Mouse (Mus musculus): ENCODE results near the gene Zbtb26. TPM values are rescaled to one million over a fixed set of nuclear protein-coding genes. Genes with fewer than 3 reads are reported as not detected.

The Zbtb26 gene
- polyA plus RNA-seq (2014; fragmentation: Nextera tagmentation; extraction: Ambion mirVana), result 13.3 and 15.4 TPM in 2 replicates

DNA sequence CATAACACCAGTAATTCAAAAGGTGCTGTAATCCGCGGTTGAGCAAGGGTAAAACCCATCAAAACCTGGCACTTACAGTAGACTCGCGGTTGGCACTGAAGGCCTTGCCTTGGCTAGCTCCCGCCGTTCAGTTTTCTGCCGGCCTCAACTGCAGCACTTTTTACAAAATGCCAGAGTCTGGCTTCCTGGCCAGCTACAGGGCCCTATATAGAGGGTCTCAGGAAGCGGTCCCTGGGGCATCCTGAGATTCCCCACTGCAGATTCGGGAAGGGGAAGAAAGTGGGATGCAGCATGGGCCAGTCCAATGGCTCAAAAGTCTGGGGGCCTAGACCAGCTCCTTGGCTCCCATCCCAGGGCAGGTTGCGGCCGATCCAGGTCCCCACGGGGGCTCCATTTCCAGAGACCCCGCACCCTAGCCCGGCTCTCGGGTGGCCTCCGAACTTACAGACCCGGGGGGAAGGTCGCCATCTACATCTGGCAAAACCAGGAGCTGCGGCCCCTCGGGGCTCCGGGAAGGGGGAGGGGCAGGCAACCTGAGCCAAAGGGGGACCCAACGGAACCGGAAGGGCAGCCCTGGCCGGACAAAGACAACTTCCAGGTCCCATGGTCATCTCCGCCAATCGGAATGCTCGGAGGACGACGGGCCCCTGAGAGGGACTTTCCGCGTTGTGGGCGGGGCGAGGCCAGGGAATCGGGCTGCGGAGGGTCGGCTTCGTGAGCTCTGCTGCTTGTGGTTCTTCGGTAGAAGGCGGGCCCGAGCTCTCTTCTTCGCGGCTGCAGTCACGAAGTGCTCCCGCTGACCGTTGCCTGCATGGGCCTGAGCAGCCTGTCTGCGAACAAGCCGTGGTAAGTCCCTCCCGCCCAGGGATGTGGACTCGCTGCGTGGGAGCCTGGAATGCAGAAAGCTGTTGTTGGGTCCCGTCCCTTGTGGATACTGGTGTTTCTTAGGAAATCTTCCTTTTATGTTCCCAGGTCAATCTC lies at the start of gene Zbtb26, which contains the start of the genes Zbtb6 and Rabgap1:
Zbtb26 (minus strand) TSS at position 525 of the 981 bp plus-strand sequence.
Zbtb6 (minus strand) TSS at position 561 of the 981 bp plus-strand sequence.
Rabgap1 (plus strand) TSS at position 669 of the 981 bp plus-strand sequence.
- H3K4me3 ChIP-seq (ENCODE audit: low read depth, low read length), result peak within 1 kb of the TSS; percentile 81
- WGBS, result under 1% methylated on average over 51 of the region's 51 CpGs
- peak within 1 kb of the TSS; percentile 75 for H3K27ac ChIP-seq (ENCODE audit: low read depth, low read length)
- H3K36me3 ChIP-seq (ENCODE audit: control insufficient read depth, insufficient read depth, low read length), result no peaks in the 10 kb centered on the region
- H3K9ac ChIP-seq (ENCODE audit: low read length), result peak within 1 kb of the TSS; percentile 89
- H3K27me3 ChIP-seq (ENCODE audit: control insufficient read depth, insufficient read depth, low read length), result no peaks in the 10 kb centered on the region
- no peaks in the 10 kb centered on the region; the same call in 1 of the 2 replicates for H3K4me1 ChIP-seq (replicated peaks; ENCODE audit: control insufficient read depth, insufficient read depth, low read length)
- no peaks in the 10 kb centered on the region for H3K9me3 ChIP-seq (ENCODE audit: control insufficient read depth, low read length)
- peak within 1 kb of the TSS; percentile 73 for H3K4me2 ChIP-seq (ENCODE audit: low read depth, low read length, severe bottlenecking)
- ATAC-seq (replicated peaks; ENCODE audit: low FRiP score) (peak; percentile 99), DNase-seq (ENCODE audit: low spot score) (peak; percentile 98)

DNA sequence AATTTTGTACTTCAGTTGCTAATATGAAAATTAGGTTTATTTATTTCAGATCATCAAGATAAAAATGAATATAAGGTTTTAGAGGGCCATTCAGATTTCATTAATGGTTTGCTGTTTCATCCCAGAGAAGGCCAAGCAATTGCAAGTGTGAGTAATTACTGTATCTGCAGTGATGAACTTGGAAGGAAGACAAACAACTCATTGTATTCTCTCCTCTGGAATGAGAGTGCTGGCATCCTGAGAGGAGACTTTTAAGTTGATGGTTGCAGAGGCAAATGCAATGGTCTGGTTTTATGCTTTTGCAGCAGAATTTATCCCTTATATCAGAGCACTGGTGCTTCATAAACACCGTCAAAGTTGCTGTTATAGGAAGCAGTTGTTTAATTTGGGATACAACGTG lies 46.0 kb upstream of the Zbtb26 start:
- Histone ChIP-seq H3K4me1 (replicated peaks; ENCODE audit: control insufficient read depth, insufficient read depth, low read length) (no peaks in the 10 kb centered on the region), H3K27me3 (ENCODE audit: control insufficient read depth, insufficient read depth, low read length) (no peaks in the 10 kb centered on the region), H3K4me2 (ENCODE audit: low read depth, low read length, severe bottlenecking) (no peak overlapping the region), H3K9me3 (ENCODE audit: control insufficient read depth, low read length) (no peaks in the 10 kb centered on the region), H3K9ac (ENCODE audit: low read length) (no peak overlapping the region), H3K27ac (ENCODE audit: low read depth, low read length) (no peak overlapping the region), H3K4me3 (ENCODE audit: low read depth, low read length) (no peak overlapping the region), H3K36me3 (ENCODE audit: control insufficient read depth, insufficient read depth, low read length) (peaks cover 10% of the 10 kb centered on the region; the same call in 1 of the 2 replicates)
- DNase-seq (ENCODE audit: low spot score), result no peak
- 93% methylated on average over 2 of the region's 2 CpGs for WGBS
- no peak for ATAC-seq (replicated peaks; ENCODE audit: low FRiP score)

DNA sequence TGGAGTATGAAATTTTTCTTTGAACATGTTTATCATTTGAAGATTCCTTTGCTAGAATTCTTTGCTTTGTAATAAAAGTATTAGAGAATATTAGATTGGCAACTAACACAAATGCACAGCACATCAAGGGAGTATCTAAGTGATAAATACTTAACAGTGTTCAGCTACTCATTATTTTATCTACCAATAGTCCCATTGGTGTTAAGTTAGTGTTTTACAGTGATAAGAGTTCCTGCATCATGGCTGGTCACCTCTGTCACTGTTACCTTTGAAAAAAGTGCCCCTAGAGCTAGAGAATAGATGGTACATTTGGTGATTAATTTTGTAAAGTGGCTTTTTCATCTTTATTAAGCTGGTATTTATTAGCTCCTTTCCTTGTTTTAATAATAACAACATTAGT lies 43.5 kb upstream of the Zbtb26 start:
- Histone ChIP-seq H3K27me3 (ENCODE audit: control insufficient read depth, insufficient read depth, low read length) (no peaks in the 10 kb centered on the region), H3K4me1 (replicated peaks; ENCODE audit: control insufficient read depth, insufficient read depth, low read length) (no peaks in the 10 kb centered on the region), H3K27ac (ENCODE audit: low read depth, low read length) (no peak overlapping the region), H3K36me3 (ENCODE audit: control insufficient read depth, insufficient read depth, low read length) (peaks cover 9% of the 10 kb centered on the region; the same call in 1 of the 2 replicates), H3K9ac (ENCODE audit: low read length) (no peak overlapping the region), H3K4me2 (ENCODE audit: low read depth, low read length, severe bottlenecking) (no peak overlapping the region), H3K4me3 (ENCODE audit: low read depth, low read length) (no peak overlapping the region), H3K9me3 (ENCODE audit: control insufficient read depth, low read length) (no peaks in the 10 kb centered on the region)
- DNase-seq (ENCODE audit: low spot score) (no peak), ATAC-seq (replicated peaks; ENCODE audit: low FRiP score) (no peak)

DNA sequence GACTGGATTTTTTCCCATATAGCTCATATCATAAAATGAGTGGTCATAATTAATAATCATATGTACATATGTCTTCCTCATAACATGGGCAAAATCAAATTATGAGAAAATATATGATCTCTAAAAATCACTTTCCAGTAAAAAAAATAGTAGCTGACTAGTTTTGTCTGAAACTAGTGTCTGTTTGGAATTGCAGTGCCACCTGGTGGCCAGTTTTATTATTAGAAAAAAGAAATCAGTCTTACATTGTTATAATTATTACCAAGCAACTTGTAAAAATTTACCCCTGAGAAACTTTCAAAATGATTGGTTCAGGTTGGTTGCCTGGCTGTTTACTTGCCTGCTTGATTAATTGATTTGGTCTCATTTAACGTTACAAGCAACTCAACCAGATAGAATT lies 42.4 kb upstream of the Zbtb26 start:
- H3K4me1 ChIP-seq (replicated peaks; ENCODE audit: control insufficient read depth, insufficient read depth, low read length), result no peaks in the 10 kb centered on the region
- H3K27me3 ChIP-seq (ENCODE audit: control insufficient read depth, insufficient read depth, low read length), result no peaks in the 10 kb centered on the region
- H3K9me3 ChIP-seq (ENCODE audit: control insufficient read depth, low read length), result no peaks in the 10 kb centered on the region
- ATAC-seq (replicated peaks; ENCODE audit: low FRiP score) (no peak), DNase-seq (ENCODE audit: low spot score) (no peak)
- H3K36me3 ChIP-seq (ENCODE audit: control insufficient read depth, insufficient read depth, low read length), result peaks cover 9% of the 10 kb centered on the region; the same call in 1 of the 2 replicates
- H3K9ac ChIP-seq (ENCODE audit: low read length), result no peak overlapping the region
- H3K4me2 ChIP-seq (ENCODE audit: low read depth, low read length, severe bottlenecking), result no peak overlapping the region
- H3K27ac ChIP-seq (ENCODE audit: low read depth, low read length), result no peak overlapping the region
- no peak overlapping the region for H3K4me3 ChIP-seq (ENCODE audit: low read depth, low read length)
- 88% methylated on average over 1 of the region's 1 CpGs for WGBS

DNA sequence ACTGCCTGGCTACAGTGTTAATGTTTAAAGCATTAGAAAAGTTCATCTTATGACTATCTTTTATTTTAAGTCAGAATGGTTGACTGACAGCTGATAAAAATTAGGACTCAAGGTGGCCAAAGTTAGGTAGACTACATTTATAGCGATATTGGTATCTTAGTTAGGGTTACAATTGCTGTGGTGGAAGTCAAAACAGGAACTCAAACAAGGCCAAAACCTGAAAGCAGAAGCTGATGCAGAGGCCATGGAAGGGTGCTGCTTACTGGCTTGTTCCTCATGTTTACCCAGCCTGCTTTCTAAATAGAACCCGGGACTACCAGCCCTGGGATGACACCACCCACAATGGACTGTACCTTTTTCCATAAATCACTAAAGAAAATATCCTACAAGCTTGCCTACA lies 41.2 kb upstream of the Zbtb26 start:
- 96% methylated on average over 2 of the region's 2 CpGs for WGBS
- peaks cover 9% of the 10 kb centered on the region; the same call in 1 of the 2 replicates for H3K36me3 ChIP-seq (ENCODE audit: control insufficient read depth, insufficient read depth, low read length)
- no peaks in the 10 kb centered on the region for H3K27me3 ChIP-seq (ENCODE audit: control insufficient read depth, insufficient read depth, low read length)

DNA sequence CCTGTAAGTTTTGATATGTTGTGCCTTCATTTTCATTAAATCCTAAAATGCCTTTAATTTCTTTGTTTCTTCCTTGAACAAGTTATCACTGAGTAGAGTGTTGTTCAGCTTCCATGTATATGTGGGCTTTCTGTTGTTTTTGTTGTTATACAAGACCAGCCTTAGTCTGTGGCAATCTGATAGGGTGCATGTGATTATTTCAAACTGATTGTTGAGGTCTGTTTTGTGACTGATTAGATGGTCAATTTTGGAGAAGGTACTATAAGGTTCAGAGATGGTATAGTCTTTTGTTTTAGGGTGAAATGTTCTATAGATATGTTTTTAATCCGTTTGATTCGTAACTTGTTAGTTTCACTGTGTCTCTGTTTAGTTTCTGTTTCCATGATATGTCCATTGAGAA lies 37.1 kb upstream of the Zbtb26 start:
- H3K9me3 ChIP-seq (ENCODE audit: control insufficient read depth, low read length), result no peaks in the 10 kb centered on the region
- ATAC-seq (replicated peaks; ENCODE audit: low FRiP score) (no peak), DNase-seq (ENCODE audit: low spot score) (no peak)
- H3K9ac ChIP-seq (ENCODE audit: low read length), result no peak overlapping the region
- no peak overlapping the region for H3K4me3 ChIP-seq (ENCODE audit: low read depth, low read length)
- WGBS, result 95% methylated on average over 2 of the region's 2 CpGs
- no peak overlapping the region for H3K4me2 ChIP-seq (ENCODE audit: low read depth, low read length, severe bottlenecking)
- no peaks in the 10 kb centered on the region for H3K4me1 ChIP-seq (replicated peaks; ENCODE audit: control insufficient read depth, insufficient read depth, low read length)
- no peaks in the 10 kb centered on the region for H3K27me3 ChIP-seq (ENCODE audit: control insufficient read depth, insufficient read depth, low read length)
- H3K36me3 ChIP-seq (ENCODE audit: control insufficient read depth, insufficient read depth, low read length), result no peaks in the 10 kb centered on the region; the same call in 1 of the 2 replicates
- H3K27ac ChIP-seq (ENCODE audit: low read depth, low read length), result no peak overlapping the region

More for the DNA sequence above, 41.2 kb upstream of the Zbtb26 start:
- Histone ChIP-seq H3K9ac (ENCODE audit: low read length) (no peak overlapping the region), H3K4me1 (replicated peaks; ENCODE audit: control insufficient read depth, insufficient read depth, low read length) (no peaks in the 10 kb centered on the region), H3K4me2 (ENCODE audit: low read depth, low read length, severe bottlenecking) (no peak overlapping the region), H3K27ac (ENCODE audit: low read depth, low read length) (no peak overlapping the region), H3K9me3 (ENCODE audit: control insufficient read depth, low read length) (no peaks in the 10 kb centered on the region), H3K4me3 (ENCODE audit: low read depth, low read length) (no peak overlapping the region)
- ATAC-seq (replicated peaks; ENCODE audit: low FRiP score) (no peak), DNase-seq (ENCODE audit: low spot score) (no peak)

DNA sequence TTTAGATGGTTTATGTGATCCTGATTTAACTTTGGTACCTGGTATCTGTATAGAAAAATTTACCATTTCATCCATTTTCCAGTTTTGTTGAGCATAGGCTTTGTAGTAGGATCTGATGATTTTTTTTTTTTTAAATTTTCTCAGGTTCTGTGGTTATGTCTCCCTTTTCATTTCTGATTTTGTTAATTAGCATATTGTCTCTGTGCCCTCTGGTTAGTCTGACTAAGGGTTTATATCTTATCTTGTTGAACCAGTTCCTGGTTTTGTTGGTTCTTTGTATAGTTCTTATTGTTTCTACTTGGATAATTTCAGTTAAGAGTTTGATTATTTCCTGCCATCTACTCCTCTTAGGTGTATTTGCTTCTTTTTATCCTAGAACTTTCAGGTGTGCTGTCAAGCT lies 36.6 kb upstream of the Zbtb26 start:
- Histone ChIP-seq H3K4me3 (ENCODE audit: low read depth, low read length) (no peak overlapping the region), H3K27me3 (ENCODE audit: control insufficient read depth, insufficient read depth, low read length) (no peaks in the 10 kb centered on the region)

DNA sequence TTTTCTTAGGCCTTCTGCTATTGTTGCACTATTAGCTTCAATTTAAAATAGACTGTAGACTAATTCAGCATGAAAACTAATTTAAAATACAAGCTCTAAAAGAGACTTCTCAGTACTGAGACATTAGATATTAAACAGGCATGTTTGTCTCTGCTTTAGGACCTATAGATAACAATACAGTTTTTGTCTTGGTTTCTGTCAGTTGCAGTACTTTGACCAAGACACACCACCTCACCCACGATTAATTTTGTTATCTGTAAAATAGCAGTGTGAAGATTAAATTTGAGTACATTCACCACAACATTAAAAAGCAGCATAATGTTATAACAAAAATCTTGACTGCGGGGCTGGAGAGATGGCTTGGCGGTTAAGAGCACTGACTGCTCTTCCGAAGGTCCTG lies 23.3 kb upstream of the Zbtb26 start:
- Histone ChIP-seq H3K4me2 (ENCODE audit: low read depth, low read length, severe bottlenecking) (no peak overlapping the region), H3K4me3 (ENCODE audit: low read depth, low read length) (no peak overlapping the region), H3K9ac (ENCODE audit: low read length) (no peak overlapping the region), H3K27ac (ENCODE audit: low read depth, low read length) (no peak overlapping the region), H3K27me3 (ENCODE audit: control insufficient read depth, insufficient read depth, low read length) (no peaks in the 10 kb centered on the region), H3K36me3 (ENCODE audit: control insufficient read depth, insufficient read depth, low read length) (no peaks in the 10 kb centered on the region; the same call in 1 of the 2 replicates), H3K4me1 (replicated peaks; ENCODE audit: control insufficient read depth, insufficient read depth, low read length) (no peaks in the 10 kb centered on the region), H3K9me3 (ENCODE audit: control insufficient read depth, low read length) (no peaks in the 10 kb centered on the region)
- ATAC-seq (replicated peaks; ENCODE audit: low FRiP score) (no peak), DNase-seq (ENCODE audit: low spot score) (no peak)
- 96% methylated on average over 4 of the region's 4 CpGs for WGBS

More for the DNA sequence above, 36.6 kb upstream of the Zbtb26 start:
- Histone ChIP-seq H3K27ac (ENCODE audit: low read depth, low read length) (no peak overlapping the region), H3K4me1 (replicated peaks; ENCODE audit: control insufficient read depth, insufficient read depth, low read length) (no peaks in the 10 kb centered on the region), H3K9me3 (ENCODE audit: control insufficient read depth, low read length) (no peaks in the 10 kb centered on the region), H3K36me3 (ENCODE audit: control insufficient read depth, insufficient read depth, low read length) (no peaks in the 10 kb centered on the region; the same call in 1 of the 2 replicates), H3K9ac (ENCODE audit: low read length) (no peak overlapping the region), H3K4me2 (ENCODE audit: low read depth, low read length, severe bottlenecking) (no peak overlapping the region)
- DNase-seq (ENCODE audit: low spot score), result no peak
- no peak for ATAC-seq (replicated peaks; ENCODE audit: low FRiP score)

All from forebrain, embryonic 11.5 days (tissue).